Mouse (Mus musculus) adrenal gland, adult 2 months (tissue): ENCODE results near the gene Sfxn2. TPM values are rescaled to one million over a fixed set of nuclear protein-coding genes. Genes with fewer than 3 reads are reported as not detected.

Experiments
- DNase-seq: peaks from one replicate; pipeline ENCODE4 v3.0.0; 2021
- polyA plus RNA-seq: library from polyadenylated mRNA; depleted of rRNA; stranded (reverse); fragments of >200 nt; gene quantifications from 2 replicates; pipeline ENCODE4 v1.2.3, GENCODE M21; 2012; rRNA removed
- total RNA-seq, 2 experiments: library from RNA; stranded (reverse); gene quantifications; 2 replicates each; pipeline ENCODE4 v1.2.3; 2021

The Sfxn2 gene
- total and polyA plus RNA-seq, 3 experiments, result 4.6 to 12.7 (median 7.7) TPM

DNA sequence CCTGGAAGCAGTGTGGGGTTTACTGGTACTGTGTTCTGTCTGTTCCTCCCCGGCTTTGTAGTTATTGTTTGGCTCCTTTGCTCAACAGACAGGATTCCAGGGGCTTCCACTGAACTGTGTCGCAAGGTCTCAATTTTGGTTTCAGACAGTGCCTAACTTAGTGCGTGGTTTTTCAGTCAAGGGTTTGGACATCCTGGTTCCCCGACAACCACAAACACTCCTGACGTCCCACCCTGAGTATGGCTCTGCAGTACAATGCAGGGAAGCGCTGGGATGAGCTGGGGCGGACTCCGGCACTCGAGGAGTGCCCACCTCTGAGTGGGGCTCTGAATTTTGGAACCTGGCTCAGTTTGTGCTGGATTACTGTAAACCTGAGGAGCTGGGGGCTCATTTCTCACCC, 56.6 kb downstream of the Sfxn2 start:
- no peak for DNase-seq

DNA sequence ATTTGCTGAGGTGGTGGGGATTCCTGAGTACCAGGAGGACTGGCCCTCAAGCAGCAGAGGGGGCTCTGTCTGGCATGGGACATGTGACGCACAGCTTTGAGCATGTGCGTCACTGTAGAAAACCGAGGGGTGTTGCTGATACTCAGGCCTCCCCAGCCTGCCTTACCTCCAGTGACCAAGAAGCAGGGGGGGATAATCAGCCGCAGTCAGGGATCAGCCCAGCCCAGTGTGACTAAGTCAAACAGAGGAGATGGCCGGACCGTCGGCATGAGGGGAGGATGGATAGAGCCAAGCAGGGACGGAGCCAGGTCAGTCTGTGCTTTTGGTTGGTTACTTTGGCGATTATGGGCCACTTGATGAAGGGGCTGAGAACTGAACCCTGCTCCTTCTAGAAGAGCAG, 58.5 kb downstream of the Sfxn2 start:
- DNase-seq, result no peak

DNA sequence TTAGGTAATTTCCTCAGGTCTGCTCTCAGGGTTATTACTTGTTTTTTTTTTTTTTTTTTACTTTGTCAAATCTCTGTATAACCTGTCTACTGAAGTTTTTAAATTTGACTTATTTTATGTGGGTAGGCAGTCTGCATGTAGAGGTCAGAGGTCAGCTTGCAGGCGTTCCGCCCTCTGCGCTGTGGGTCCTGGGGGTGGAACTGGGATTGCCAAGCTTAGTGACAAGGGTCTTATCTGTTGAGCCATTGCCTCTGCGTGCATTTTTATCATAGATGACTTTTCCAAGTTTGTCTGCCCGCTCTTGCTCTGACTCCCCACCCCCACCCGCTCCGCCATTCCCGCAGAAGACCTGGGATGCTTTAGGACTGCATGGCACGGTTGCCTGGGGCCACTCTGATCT, 62.6 kb downstream of the Sfxn2 start:
- DNase-seq, result peak; percentile 48

DNA sequence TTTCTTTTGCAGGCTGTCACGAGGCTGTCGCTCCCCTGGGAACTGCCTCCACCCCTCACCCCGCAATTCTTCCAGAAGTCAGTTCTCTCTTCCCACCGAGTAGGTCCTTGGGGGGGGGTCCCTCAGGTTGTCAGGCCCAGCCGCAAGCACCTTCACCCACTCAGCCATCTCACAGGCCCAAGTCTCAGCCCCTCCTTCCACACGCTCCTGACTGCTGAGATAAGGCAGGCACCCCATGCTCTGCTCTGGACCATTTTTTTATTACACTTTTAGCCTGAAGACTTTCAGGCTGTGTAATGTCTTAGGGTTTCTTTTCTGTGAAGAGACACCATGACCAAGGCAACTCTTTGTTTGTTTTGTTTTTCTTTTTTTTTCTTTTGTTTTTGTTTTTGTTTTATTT, 64.4 kb downstream of the Sfxn2 start:
- peak; percentile 11 for DNase-seq

DNA sequence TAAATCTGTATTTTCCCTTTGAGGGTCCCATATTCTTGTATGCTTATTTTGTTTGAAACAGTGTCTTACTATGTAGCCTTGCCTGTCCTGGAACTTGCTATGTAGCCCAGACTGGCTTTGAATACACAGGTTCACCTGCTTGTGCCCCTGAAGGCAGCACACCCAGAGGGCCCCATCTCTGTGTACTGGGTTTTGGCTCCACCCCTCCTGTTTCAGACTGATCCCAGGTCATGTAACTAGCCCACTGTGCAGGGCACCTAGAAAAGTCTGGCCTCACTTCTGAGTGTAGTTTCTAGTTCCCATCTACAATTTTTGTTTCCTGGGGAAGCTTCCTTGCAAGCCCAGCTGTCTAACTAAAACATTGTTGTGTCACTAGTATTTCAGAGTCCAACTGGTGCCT, 65.9 kb downstream of the Sfxn2 start:
- peak; percentile 9 for DNase-seq

DNA sequence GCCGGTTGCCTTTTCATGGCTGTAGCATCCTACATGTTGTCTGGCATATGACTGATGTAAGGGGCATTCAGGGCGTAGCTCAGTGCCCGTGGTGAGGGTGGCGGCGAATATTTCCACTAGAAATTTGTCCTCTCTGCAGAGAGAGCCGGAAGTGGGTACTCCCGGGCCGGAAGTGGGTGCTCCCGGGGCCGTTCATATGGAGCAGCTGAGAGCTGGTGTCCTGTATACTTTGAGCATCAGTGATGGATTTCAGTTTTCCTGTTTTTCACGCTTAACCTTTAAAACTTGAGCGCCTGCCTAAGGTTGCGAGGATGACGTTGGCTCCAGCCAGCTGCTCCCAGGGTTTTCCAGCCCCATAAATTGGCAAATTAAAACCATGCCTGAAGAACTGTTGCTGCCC, 66.3 kb downstream of the Sfxn2 start:
- peak; percentile 48 for DNase-seq

DNA sequence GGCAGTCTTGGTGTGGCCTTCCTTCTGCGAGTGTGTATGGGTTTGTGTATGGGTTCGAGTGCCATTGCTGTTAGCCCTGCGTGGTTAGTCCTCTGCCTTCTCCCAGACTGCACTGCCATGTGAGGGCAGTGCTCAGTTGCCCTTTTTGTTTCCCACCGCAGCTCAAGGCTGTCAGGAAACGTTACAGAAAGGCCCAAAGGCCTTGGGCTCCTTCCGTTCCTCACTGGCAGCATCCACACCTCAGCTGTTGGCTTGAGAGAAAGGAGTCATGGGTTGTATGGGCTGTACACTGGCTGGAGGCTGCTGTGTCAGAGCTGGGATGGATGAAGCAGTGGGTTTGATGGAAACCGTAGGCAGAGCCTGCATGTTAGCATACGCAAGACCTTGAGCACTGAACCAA, 67.6 kb downstream of the Sfxn2 start:
- peak; percentile 52 for DNase-seq

GRCm38 (mm10) chr19:46641420-46642085, 68.4 kb downstream of the Sfxn2 start:
- DNase-seq, result peak; percentile 91

- DNase-seq, result peak; percentile 72
Measured at GRCm38 (mm10) chr19:46642136-46642753, 69.1 kb downstream of the Sfxn2 start.

DNA sequence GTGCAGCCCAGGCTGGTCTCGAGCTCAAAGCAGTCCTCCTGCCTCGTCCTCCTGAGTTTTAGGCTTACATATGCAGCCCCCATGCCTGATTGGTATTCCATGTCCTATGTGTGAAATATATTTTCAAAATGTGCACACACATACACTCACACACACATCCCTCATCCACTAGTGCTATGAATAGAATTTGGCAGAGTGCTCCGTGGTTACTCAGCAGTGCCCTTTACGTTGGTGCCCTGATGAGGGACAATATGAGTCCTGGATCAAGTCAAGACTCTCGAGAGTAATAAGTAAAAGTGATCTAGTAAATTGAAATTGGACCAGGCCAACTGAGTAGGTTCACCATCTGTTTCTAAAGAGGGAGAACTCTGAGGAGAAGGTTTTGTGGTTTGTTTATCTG, 70.1 kb downstream of the Sfxn2 start:
- DNase-seq, result peak; percentile 79

- DNase-seq, result peak; percentile 66
Measured at GRCm38 (mm10) chr19:46644343-46644792, 71.2 kb downstream of the Sfxn2 start.

DNA sequence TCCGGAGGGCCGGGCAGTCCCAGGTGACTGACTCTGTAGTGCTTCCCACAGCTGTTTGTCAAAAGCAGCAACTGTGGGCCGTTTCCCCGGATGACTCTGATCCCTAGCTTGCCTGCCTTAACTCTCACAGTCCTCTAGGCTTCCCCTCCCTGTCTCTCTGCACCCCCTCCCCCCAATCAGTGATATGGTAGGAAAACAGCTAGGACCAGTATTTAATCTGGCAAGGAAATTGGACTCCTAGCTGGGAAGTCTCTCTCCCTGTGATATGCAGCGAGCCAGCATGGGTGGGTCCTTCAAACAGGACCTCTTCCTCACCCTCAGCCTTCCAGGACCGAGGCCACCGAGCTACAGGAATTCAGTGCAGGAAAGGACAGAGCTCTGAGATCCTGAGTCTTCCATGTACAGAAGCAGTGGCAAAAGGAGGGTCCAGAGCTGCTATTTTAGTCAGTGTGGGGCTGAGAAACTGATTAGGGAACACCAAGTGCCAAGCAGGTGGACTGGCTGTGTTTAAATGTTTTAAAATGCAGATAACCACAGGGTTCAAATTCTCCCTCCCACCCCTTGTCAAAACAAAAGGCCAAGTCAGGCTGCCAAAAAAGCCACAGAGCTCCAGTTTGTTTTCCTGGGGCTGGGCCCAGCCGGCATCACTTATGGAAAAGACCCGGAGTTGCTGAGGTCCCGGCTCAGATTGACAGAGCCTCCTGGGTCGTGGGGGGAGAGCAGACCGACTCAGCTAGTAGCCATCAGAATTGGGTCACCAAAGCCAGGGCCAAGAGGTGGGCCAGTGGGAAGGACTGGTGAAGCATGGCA, 71.8 kb downstream of the Sfxn2 start:
- DNase-seq, result peak; percentile 60

DNA sequence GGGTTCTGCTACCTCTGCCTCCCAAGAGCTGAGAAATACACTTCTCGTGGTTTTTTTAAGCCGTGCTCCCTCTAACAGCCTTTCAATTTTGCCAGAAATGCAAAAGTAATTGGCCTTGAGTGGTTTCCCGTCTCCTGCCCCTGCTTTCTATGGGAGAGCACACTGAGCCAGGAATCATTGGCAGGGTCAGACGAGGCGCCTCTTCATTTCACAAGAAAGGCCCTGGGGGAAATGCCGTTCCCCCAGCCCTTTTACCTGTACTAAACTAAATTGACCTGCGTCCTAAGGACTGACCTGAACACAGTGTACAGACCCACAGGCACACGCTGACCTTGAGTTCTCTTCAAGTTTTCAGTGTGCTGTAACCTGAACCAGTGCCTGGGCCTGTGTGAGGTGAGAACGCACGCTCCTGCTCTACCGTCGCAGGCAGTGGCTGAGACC, 72.9 kb downstream of the Sfxn2 start:
- peak; percentile 65 for DNase-seq

- DNase-seq, result no peak
Measured at GRCm38 (mm10) chr19:46647254-46647653, 74.1 kb downstream of the Sfxn2 start.

Other genes with a start within 250 kb of the Sfxn2 start
- gene Psd, start 246.2 kb upstream of the Sfxn2 start, total RNA-seq, result 1 to 10 TPM; 7.3 to 7.9 TPM
- gene Psd, start 246.2 kb upstream of the Sfxn2 start, polyA plus RNA-seq, result 13.7 and 18.1 TPM in 2 replicates
- 10 to 100 TPM in 1 of 2 experiments, 1 to 10 TPM in 1; 6.7 to 12.1 TPM for gene Fbxl15, start 245.2 kb upstream of the Sfxn2 start, total RNA-seq
- gene Fbxl15, start 245.2 kb upstream of the Sfxn2 start, polyA plus RNA-seq, result 41.6 and 60.3 TPM in 2 replicates
- 10 to 100 TPM; 72.2 to 87.7 TPM for gene Cuedc2, start 234.7 kb upstream of the Sfxn2 start, total RNA-seq
- 41.3 and 42.5 TPM in 2 replicates for gene Cuedc2, start 234.7 kb upstream of the Sfxn2 start, polyA plus RNA-seq
- gene Mfsd13a, start 232.2 kb upstream of the Sfxn2 start, total RNA-seq, result 1 to 10 TPM; 7.3 to 9.6 TPM
- 43.2 and 63.5 TPM in 2 replicates for gene Mfsd13a, start 232.2 kb upstream of the Sfxn2 start, polyA plus RNA-seq
- gene 2310034G01Rik, start 223.1 kb upstream of the Sfxn2 start, total RNA-seq, result 1 to 10 TPM in 1 of 2 experiments, under 1 TPM in 1; 0.90 to 1.6 TPM
- gene 2310034G01Rik, start 223.1 kb upstream of the Sfxn2 start, polyA plus RNA-seq, result 1.7 and 2.8 TPM in 2 replicates
- gene Actr1a, start 177.6 kb upstream of the Sfxn2 start, total RNA-seq, result 100 to 1,000 TPM; 108 to 115 TPM
- gene Actr1a, start 177.6 kb upstream of the Sfxn2 start, polyA plus RNA-seq, result 85.2 and 87.2 TPM in 2 replicates
- 10 to 100 TPM; 17.4 to 24.6 TPM for gene Sufu, start 176.5 kb upstream of the Sfxn2 start, total RNA-seq
- 24.5 and 27.7 TPM in 2 replicates for gene Sufu, start 176.5 kb upstream of the Sfxn2 start, polyA plus RNA-seq
- gene Trim8, start 71.7 kb upstream of the Sfxn2 start, total RNA-seq, result 10 to 100 TPM; 38.0 to 66.4 TPM
- gene Trim8, start 71.7 kb upstream of the Sfxn2 start, polyA plus RNA-seq, result 66.1 and 78.8 TPM in 2 replicates
- 10 to 100 TPM; 51.6 to 75.1 TPM for gene Arl3, start 167 bp upstream of the Sfxn2 start, total RNA-seq
- gene Arl3, start 167 bp upstream of the Sfxn2 start, polyA plus RNA-seq, result 11.7 and 12.2 TPM in 2 replicates
- 100 to 1,000 TPM; 136 to 156 TPM for gene Wbp1l, start 25.7 kb downstream of the Sfxn2 start, total RNA-seq
- gene Wbp1l, start 25.7 kb downstream of the Sfxn2 start, polyA plus RNA-seq, result 128 and 159 TPM in 2 replicates
- 1 to 10 TPM; 1.7 to 3.0 TPM for gene Cyp17a1, start 99.8 kb downstream of the Sfxn2 start, total RNA-seq
- 0.18 and 0.19 TPM in 2 replicates for gene Cyp17a1, start 99.8 kb downstream of the Sfxn2 start, polyA plus RNA-seq
- 10 to 100 TPM; 13.5 to 14.5 TPM for gene Borcs7, start 116.5 kb downstream of the Sfxn2 start, total RNA-seq
- 2.3 and 2.9 TPM in 2 replicates for gene Borcs7, start 116.5 kb downstream of the Sfxn2 start, polyA plus RNA-seq
- gene As3mt, start 134.1 kb downstream of the Sfxn2 start, total RNA-seq, result 10 to 100 TPM; 89.0 to 94.8 TPM
- gene As3mt, start 134.1 kb downstream of the Sfxn2 start, polyA plus RNA-seq, result 11.3 and 14.3 TPM in 2 replicates
- 10 to 100 TPM; 33.4 to 40.7 TPM for gene Cnnm2, start 188.2 kb downstream of the Sfxn2 start, total RNA-seq
- 34.9 and 49.2 TPM in 2 replicates for gene Cnnm2, start 188.2 kb downstream of the Sfxn2 start, polyA plus RNA-seq